Mouse (Mus musculus): Measurements from ENCODE around the gene Camkv.

- TF ChIP-seq POLR2A (IDR thresholded peaks at IDR 0.05; ENCODE audit: low read depth, low read length) (no peak), CTCF (IDR thresholded peaks at IDR 0.05; ENCODE audit: borderline replicate concordance, insufficient read depth, low read length) (no peak)
Measured at GRCm38 (mm10) chr9:107994464-107994863, 59.0 kb downstream of the Camkv start.

Measured in embryonic fibroblast, embryonic 13.5 days (primary cell).